ENCODE assay signal across 39 mouse cellular contexts in genomic region chr2:112249780-112250453, GRCm38 (mm10). TPM values are rescaled to one million over a fixed set of nuclear protein-coding genes. Genes with fewer than 3 reads are reported as not detected.
"Had no signal": no experiment of that assay in that cellular context is flagged by ENCODE, and none has a peak within 500 bp of the region (broad histone marks: within the 10 kb centered on the region; RNA-seq: fewer than 3 reads in every experiment).

No protein-coding gene starts in this region.

- H3K4me1 ChIP-seq: heart, embryonic 10.5 days; heart, embryonic 12.5 days; hindbrain, embryonic 10.5 days; hindbrain, embryonic 12.5 days; liver, embryonic 12.5 days had no signal

- H3K27ac ChIP-seq: gastrocnemius, adult 2 months; heart, embryonic 10.5 days; hindbrain, embryonic 10.5 days; hindbrain, embryonic 12.5 days; hindbrain, embryonic 14.5 days; intestine, embryonic 15.5 days; limb, embryonic 13.5 days; limb, embryonic 15.5 days; liver, embryonic 12.5 days had no signal

- DNase-seq: gastrocnemius, adult 2 months; gastrocnemius, postnatal 10 days; gastrocnemius, postnatal 25 days; heart, adult 18-20 months; heart, postnatal 10 days; heart, postnatal 4 days; kidney, adult 18-20 months; kidney, adult 8-10 months; kidney, postnatal 14 days; kidney, postnatal 36 days; layer of hippocampus, adult 9-11 months; layer of hippocampus, postnatal 36 days had no signal

- H3K4me3 ChIP-seq: gastrocnemius, adult 2 months; heart, embryonic 10.5 days; heart, embryonic 12.5 days; hindbrain, embryonic 10.5 days; hindbrain, embryonic 12.5 days; intestine, embryonic 15.5 days; limb, embryonic 13.5 days; limb, embryonic 15.5 days; liver, embryonic 12.5 days had no signal

RNA-seq across cellular contexts. Expression of gene Nutm1, which starts 9.2 kb away (rescaled TPM):
- total RNA-seq: gastrocnemius, adult 2 months; gastrocnemius, postnatal 10 days; gastrocnemius, postnatal 25 days; gastrocnemius, postnatal 4 days; granulocyte monocyte progenitor cell, adult 5-6 weeks; heart, adult 18-20 months; heart, adult 8-10 months; heart, postnatal 10 days; heart, postnatal 25 days; heart, postnatal 4 days; layer of hippocampus, adult 18-20 months; layer of hippocampus, adult 8-10 months; layer of hippocampus, postnatal 14 days; layer of hippocampus, postnatal 36 days; left cerebral cortex, adult 18-20 months; liver, adult 2 months had no signal
- polyA plus RNA-seq: heart, embryonic 12.5 days; heart, embryonic 14.5 days; heart, embryonic 16.5 days; hindbrain, embryonic 10.5 days; hindbrain, embryonic 14.5 days; inflammation-experienced regulatory T-cells, adult 6 months; intestine, embryonic 15.5 days; large intestine, adult 2 months; limb, embryonic 11.5 days; limb, embryonic 13.5 days; limb, embryonic 15.5 days; liver, adult 2 months; liver, embryonic 12.5 days had no signal

RNA-seq across cellular contexts. Expression of gene Gm21985, which starts 16.2 kb away (rescaled TPM):
- total RNA-seq: gastrocnemius, postnatal 4 days; heart, postnatal 4 days; liver, adult 2 months had no signal
- polyA plus RNA-seq: heart, embryonic 10.5 days; heart, embryonic 12.5 days; heart, embryonic 14.5 days; heart, embryonic 16.5 days; hindbrain, embryonic 10.5 days; hindbrain, embryonic 12.5 days; hindbrain, embryonic 14.5 days; hindbrain, embryonic 16.5 days; inflammation-experienced regulatory T-cells, adult 6 months; intestine, embryonic 15.5 days; intestine, postnatal 0 days; kidney, embryonic 14.5 days; kidney, embryonic 16.5 days; limb, embryonic 13.5 days; limb, embryonic 15.5 days; liver, adult 2 months; liver, embryonic 12.5 days had no signal
